Mouse (Mus musculus) intestine, embryonic 16.5 days (tissue): ENCODE measurements around the gene Runx3. TPM values are rescaled to one million over a fixed set of nuclear protein-coding genes. Genes with fewer than 3 reads are reported as not detected.

Experiments used
- ATAC-seq: fragments of 200-750 bp; cut with Nextera tagmentation; 2 replicates; pipeline ENCODE4 v1.8.0; 2017; ENCODE audit warnings: moderate TSS enrichment, moderate library complexity
- H3K27ac ChIP-seq: fragments of 300-500 bp; sonication (generic); 2 replicates; pipeline ENCODE4 v1.5.1; 2014; ENCODE audit warnings: mild to moderate bottlenecking, low read length
- H3K27me3 ChIP-seq: fragments of 300-500 bp; sonication (generic); replicated peaks from 2 replicates; pipeline ENCODE4 v1.6.1; 2014; ENCODE audit warnings: low read length, control low read depth, mixed read lengths; ENCODE audit not compliant: control insufficient read depth, insufficient read depth
- H3K36me3 ChIP-seq: fragments of 300-500 bp; sonication (generic); 2 replicates; pipeline ENCODE4 v1.6.1; 2014; ENCODE audit warnings: low read length, control low read depth; ENCODE audit not compliant: control insufficient read depth, insufficient read depth
- H3K4me1 ChIP-seq: fragments of 300-500 bp; sonication (generic); 2 replicates; pipeline ENCODE4 v1.6.1; 2014; ENCODE audit warnings: low read length, control low read depth, mixed read lengths; ENCODE audit not compliant: control insufficient read depth, insufficient read depth
- H3K4me2 ChIP-seq: fragments of 300-500 bp; sonication (generic); 2 replicates; pipeline ENCODE4 v1.6.1; 2014; ENCODE audit warnings: low read depth, low read length, control low read depth
- H3K4me3 ChIP-seq: fragments of 300-500 bp; sonication (generic); 2 replicates; pipeline ENCODE4 v1.5.1; 2014; ENCODE audit warnings: mild to moderate bottlenecking, low read length
- H3K9ac ChIP-seq: fragments of 300-500 bp; sonication (generic); 2 replicates; pipeline ENCODE4 v1.6.1; 2014; ENCODE audit warnings: low read depth, low read length
- H3K9me3 ChIP-seq: fragments of 300-500 bp; sonication (generic); 2 replicates; pipeline ENCODE4 v1.6.1; 2016; ENCODE audit warnings: low read length, control low read depth; ENCODE audit not compliant: control insufficient read depth
- WGBS: fragments of 180-500 bp; shearing (Covaris S2); extraction: QIAGEN DNeasy Blood & Tissue Kit; methylation state at CpG from one replicate; pipeline ENCODE4 v1.1.7; 2014; 5-methylcytosine and 5-hydroxymethylcytosine counted together
- polyA plus RNA-seq: library from polyadenylated mRNA; unstranded; fragments of >200 nt; fragmentation: Nextera tagmentation; extraction: Ambion mirVana; gene quantifications from 2 replicates; pipeline ENCODE4 v1.2.1, GENCODE M21; 2015

Gene Runx3
- polyA plus RNA-seq, 1 experiment from 2014 or later, result 0.33 TPM

- no peaks in the 10 kb centered on the region for H3K36me3 ChIP-seq
- 0 out of 2 replicates have a peak, but pooled peaks cover 4% of the 10 kb centered on the region for H3K4me1 ChIP-seq
- ATAC-seq, result no peak
- 0 out of 2 replicates have a peak, but pooled peaks cover 6% of the 10 kb centered on the region for H3K27me3 ChIP-seq
- H3K4me2 ChIP-seq, result no peak overlapping the region
- H3K9me3 ChIP-seq, result no peaks in the 10 kb centered on the region
- no peak overlapping the region for H3K27ac ChIP-seq
- H3K4me3 ChIP-seq, result no peak overlapping the region
- 89% methylated on average over 6 of the region's 6 CpGs for WGBS
- H3K9ac ChIP-seq, result no peak overlapping the region
Measured at GRCm38 (mm10) chr4:135124732-135125131, 4.3 kb downstream of the Runx3 start.

- no peaks in the 10 kb centered on the region for H3K36me3 ChIP-seq
- no peak overlapping the region for H3K9ac ChIP-seq
- WGBS, result 82% methylated on average over 3 of the region's 3 CpGs
- H3K4me1 ChIP-seq, result 0 out of 2 replicates have a peak, but pooled peaks cover 4% of the 10 kb centered on the region
- no peak overlapping the region for H3K4me3 ChIP-seq
- H3K27me3 ChIP-seq, result 0 out of 2 replicates have a peak, but pooled peaks cover 6% of the 10 kb centered on the region
- no peak overlapping the region for H3K27ac ChIP-seq
- no peaks in the 10 kb centered on the region for H3K9me3 ChIP-seq
- ATAC-seq, result no peak
- H3K4me2 ChIP-seq, result no peak overlapping the region
Measured at GRCm38 (mm10) chr4:135125152-135125551, 4.7 kb downstream of the Runx3 start.

- no peak for ATAC-seq
- no peak overlapping the region for H3K27ac ChIP-seq
- 0 out of 2 replicates have a peak, but pooled peaks cover 4% of the 10 kb centered on the region for H3K4me1 ChIP-seq
- 60% methylated on average over 5 of the region's 5 CpGs for WGBS
- no peaks in the 10 kb centered on the region for H3K9me3 ChIP-seq
- no peak overlapping the region for H3K9ac ChIP-seq
- H3K27me3 ChIP-seq, result 0 out of 2 replicates have a peak, but pooled peaks cover 6% of the 10 kb centered on the region
- H3K4me3 ChIP-seq, result no peak overlapping the region
- H3K36me3 ChIP-seq, result no peaks in the 10 kb centered on the region
- H3K4me2 ChIP-seq, result no peak overlapping the region
Measured at GRCm38 (mm10) chr4:135126385-135126784, 5.9 kb downstream of the Runx3 start.

DNA sequence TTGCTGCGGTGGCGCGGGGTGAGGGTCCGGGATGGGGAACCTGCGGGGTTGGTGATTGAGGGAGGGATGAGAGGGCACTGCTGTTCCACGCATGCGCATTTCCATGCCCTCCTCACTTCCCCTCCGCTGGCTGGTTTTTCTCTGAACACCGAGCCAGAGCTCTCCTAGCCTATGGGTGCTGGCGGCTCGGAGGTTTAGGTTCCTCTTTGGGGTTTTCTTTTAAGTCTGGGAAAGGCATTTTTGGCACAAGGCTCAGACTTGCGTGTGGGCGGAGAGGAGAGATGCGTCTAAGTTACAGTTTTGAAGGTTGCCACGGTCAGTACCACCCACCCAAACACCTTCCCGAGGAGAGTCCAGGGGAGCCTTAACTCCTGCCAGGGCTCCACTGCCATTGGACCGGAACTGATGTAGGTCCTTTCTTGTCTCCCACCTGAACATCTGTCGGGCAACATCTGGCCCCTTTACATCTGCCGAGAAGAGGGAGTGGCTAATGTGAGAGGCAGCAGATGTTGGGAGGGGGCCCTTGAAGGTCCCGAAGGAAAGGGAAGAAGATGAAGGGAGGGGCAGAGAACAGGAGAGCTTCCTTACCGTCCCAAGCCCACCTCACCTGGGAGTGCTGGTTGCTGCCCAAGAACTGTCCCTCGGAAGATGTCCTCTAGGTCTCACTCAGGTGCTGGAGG is 8.5 kb downstream of the Runx3 start:
- ATAC-seq, result no peak

DNA sequence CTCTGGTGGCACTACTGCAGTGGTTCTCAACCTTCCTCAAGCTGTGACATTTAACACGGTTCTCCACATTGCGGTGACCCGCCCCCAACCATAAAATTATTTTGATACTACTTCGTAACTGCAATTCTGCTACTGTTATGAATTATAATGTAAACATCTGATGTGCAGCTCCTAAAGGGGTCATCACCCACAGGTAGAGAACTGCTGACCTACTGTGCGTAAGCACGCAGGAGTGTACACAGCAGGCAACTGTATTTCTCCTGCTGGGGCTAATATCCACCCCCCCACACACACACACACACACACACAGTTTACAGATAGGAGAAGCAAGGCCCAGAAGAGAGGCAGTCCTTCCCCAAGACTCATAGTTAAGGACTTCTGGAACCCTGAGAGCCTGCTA is 9.7 kb downstream of the Runx3 start:
- WGBS, result 86% methylated on average over 6 of the region's 6 CpGs
- Histone ChIP-seq H3K4me2 (no peak overlapping the region), H3K27ac (no peak overlapping the region), H3K4me1 (0 out of 2 replicates have a peak, but pooled peaks cover 4% of the 10 kb centered on the region), H3K36me3 (no peaks in the 10 kb centered on the region), H3K9ac (no peak overlapping the region), H3K9me3 (no peaks in the 10 kb centered on the region), H3K27me3 (0 out of 2 replicates have a peak, but pooled peaks cover 6% of the 10 kb centered on the region), H3K4me3 (no peak overlapping the region)
- ATAC-seq, result no peak

More for the DNA sequence above, 8.5 kb downstream of the Runx3 start:
- peak overlapping the region; percentile 42 for H3K4me2 ChIP-seq
- no peak overlapping the region for H3K27ac ChIP-seq
- no peaks in the 10 kb centered on the region for H3K9me3 ChIP-seq
- H3K4me1 ChIP-seq, result 0 out of 2 replicates have a peak, but pooled peaks cover 4% of the 10 kb centered on the region
- no peaks in the 10 kb centered on the region for H3K36me3 ChIP-seq
- H3K9ac ChIP-seq, result peak overlapping the region; percentile 28; the same call in 1 of the 2 replicates
- 0 out of 2 replicates have a peak, but pooled peaks cover 6% of the 10 kb centered on the region for H3K27me3 ChIP-seq
- 17% methylated on average over 22 of the region's 22 CpGs for WGBS
- peak overlapping the region; percentile 21; the same call in 1 of the 2 replicates for H3K4me3 ChIP-seq

DNA sequence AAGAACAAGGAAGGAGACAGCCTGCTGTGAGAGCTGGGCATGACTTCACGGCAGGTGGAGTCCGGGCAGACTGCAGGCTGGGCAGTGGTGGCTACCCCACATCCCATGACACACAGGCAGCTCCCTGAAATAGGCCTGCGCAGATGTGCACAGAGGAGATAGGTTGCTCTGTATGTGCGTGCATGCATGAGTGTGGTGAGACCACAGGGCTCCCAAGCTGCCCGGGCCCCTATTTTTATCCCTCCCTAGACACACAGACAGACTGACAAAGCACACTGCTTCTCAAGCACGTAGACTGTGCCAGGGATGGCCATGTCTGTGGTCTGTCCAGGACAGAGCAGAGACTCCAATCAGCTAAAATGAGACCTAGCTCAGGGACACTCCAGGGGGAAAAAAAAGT is 10.7 kb downstream of the Runx3 start:
- H3K4me3 ChIP-seq, result no peak overlapping the region
- H3K4me1 ChIP-seq, result 0 out of 2 replicates have a peak, but pooled peaks cover 4% of the 10 kb centered on the region
- no peak overlapping the region for H3K9ac ChIP-seq
- ATAC-seq, result no peak
- 0 out of 2 replicates have a peak, but pooled peaks cover 6% of the 10 kb centered on the region for H3K27me3 ChIP-seq
- 84% methylated on average over 6 of the region's 6 CpGs for WGBS
- H3K27ac ChIP-seq, result no peak overlapping the region
- H3K9me3 ChIP-seq, result no peaks in the 10 kb centered on the region
- H3K4me2 ChIP-seq, result no peak overlapping the region
- no peaks in the 10 kb centered on the region for H3K36me3 ChIP-seq

GRCm38 (mm10) chr4:135132797-135133196 is 12.3 kb downstream of the Runx3 start:
- Histone ChIP-seq H3K4me3 (no peak overlapping the region), H3K4me1 (0 out of 2 replicates have a peak, but pooled peaks cover 4% of the 10 kb centered on the region), H3K4me2 (no peak overlapping the region), H3K36me3 (no peaks in the 10 kb centered on the region), H3K27ac (no peak overlapping the region), H3K27me3 (0 out of 2 replicates have a peak, but pooled peaks cover 2% of the 10 kb centered on the region), H3K9ac (no peak overlapping the region), H3K9me3 (no peaks in the 10 kb centered on the region)
- no peak for ATAC-seq
- 87% methylated on average over 12 of the region's 12 CpGs for WGBS

DNA sequence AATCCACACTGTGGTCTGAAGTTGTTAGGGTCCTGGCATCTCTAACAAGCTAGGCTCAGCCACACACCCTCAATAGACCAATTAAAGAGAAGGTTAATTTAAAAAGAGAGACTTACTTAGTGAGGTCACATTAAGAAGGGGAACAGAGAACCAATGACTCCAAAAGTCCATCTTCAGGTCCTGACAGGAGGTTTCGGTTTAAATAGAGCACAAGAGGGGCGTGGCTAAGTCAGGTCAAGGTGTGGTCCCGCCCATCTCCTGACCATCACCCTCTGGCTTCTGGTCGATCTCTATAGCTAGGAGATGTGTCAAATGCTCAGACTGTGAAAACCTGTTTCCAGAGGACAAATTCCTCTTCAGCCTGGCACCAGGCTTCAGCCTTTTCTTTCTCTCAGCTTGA is 13.3 kb downstream of the Runx3 start:
- no peaks in the 10 kb centered on the region for H3K36me3 ChIP-seq
- peaks cover 5% of the 10 kb centered on the region for H3K27me3 ChIP-seq
- H3K4me2 ChIP-seq, result no peak overlapping the region
- H3K9me3 ChIP-seq, result no peaks in the 10 kb centered on the region
- H3K27ac ChIP-seq, result no peak overlapping the region
- H3K4me3 ChIP-seq, result no peak overlapping the region
- H3K9ac ChIP-seq, result no peak overlapping the region
- ATAC-seq, result no peak
- 59% methylated on average over 4 of the region's 4 CpGs for WGBS
- 0 out of 2 replicates have a peak, but pooled peaks cover 4% of the 10 kb centered on the region for H3K4me1 ChIP-seq

DNA sequence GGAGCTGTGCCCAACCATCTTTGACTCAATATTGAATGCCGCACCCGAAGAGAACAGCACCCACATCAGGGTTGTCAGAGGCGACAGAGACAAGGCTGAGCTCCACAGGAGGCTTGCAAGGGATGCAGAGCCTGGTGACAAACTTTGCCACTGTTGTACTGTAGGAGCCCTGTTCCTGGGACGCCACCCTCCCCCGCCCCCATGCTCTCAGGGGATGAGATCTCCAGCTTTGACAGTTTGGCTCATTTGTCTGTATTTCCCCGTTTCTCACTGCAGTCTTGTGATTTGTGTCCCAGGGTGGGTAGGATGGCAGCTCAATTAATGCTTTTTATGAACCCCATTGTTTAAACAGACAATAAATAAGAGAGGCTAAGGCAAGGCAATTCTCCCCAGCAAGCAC is 14.9 kb downstream of the Runx3 start:
- no peaks in the 10 kb centered on the region for H3K4me1 ChIP-seq
- no peak overlapping the region for H3K4me3 ChIP-seq
- H3K4me2 ChIP-seq, result no peak overlapping the region
- ATAC-seq, result no peak
- H3K9ac ChIP-seq, result no peak overlapping the region
- H3K9me3 ChIP-seq, result no peaks in the 10 kb centered on the region
- no peak overlapping the region for H3K27ac ChIP-seq
- no peaks in the 10 kb centered on the region for H3K36me3 ChIP-seq
- WGBS, result 64% methylated on average over 6 of the region's 6 CpGs
- H3K27me3 ChIP-seq, result peaks cover 21% of the 10 kb centered on the region
